Mouse (Mus musculus) ES-Bruce4 (cell line): ENCODE results near the gene Xpot.

Experiments
- CTCF ChIP-seq: IDR thresholded peaks from one replicate; pipeline ENCODE4 v1.8.1; 2011; ENCODE audit warnings: low read depth, low read length
- EP300 ChIP-seq: IDR thresholded peaks from 2 replicates; pipeline ENCODE4 v1.6.1; 2011; ENCODE audit warnings: low read depth, low read length; ENCODE audit not compliant: insufficient read depth
- POLR2A ChIP-seq: IDR thresholded peaks from one replicate; pipeline ENCODE4 v1.8.1; 2011; ENCODE audit warnings: low read length; ENCODE audit not compliant: insufficient read depth

- TF ChIP-seq CTCF (no peak), EP300 (no peak), POLR2A (no peak)
These were observed 1.2 kb upstream of the Xpot start for GRCm38 (mm10) chr10:121627216-121627852.
